Mouse (Mus musculus): ENCODE results near the gene Spata9.
A peak's percentile ranks its signal among the peaks of the same experiment; 100 is the strongest.

Spata9 gene

DNA sequence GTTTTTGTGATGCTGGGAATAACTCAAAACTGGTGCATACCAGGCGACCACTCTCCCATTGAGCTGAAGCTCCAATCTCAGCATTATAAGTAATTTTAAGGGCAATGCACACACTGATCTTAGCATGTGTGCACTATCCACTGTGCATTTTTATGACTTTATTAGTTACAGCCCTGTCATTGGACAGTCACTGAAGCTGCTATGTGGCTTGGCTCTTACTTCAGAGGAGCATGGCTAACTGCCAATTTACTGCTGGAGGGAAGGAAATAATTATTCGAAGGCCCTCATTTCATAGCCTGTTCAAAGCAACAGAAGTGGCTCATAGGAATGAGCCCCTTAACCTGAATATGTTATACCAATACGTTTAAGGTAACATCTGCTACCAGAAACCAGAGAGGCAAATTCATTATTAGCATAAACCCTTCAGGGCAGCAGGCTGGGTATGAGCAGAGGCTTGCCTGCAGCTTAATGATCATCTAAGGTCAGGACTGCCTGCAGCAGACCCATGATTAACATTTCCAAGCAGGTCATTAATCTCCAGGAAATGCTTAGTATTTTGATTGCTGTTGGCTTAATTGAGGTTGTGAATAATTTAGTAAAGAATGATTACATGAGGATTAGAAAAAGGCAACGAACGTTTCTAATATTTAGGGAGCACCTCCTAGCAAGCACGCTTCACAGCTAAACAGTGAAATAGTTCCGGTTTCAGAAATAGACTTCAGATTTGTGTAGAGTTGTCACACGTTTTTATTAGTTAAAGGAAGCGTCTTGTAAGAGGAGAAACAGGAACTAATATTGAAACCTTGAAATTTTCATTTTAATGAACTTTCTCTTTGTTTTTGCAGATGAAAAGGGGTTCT, 25.4 kb downstream of the Spata9 start:
- no peak for DNase-seq

DNA sequence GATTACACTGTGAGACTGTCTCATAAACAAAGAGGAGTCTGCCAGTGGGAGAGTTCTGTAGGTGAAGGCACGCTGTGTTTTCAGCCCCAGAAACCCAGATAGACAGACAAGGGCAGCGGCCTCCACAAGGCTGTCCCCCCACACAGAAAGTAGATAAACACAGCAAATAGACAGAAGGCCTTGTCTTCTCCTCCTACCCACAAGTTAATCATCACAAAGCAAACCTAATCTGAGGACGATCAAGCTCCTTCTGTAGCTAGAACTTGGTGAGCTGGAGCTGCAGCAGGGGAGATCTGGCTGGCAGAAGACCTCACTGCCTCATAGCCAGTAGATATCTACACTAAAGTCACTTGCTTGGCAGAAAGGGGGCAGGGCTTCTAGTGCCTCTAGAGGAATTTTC, 36.3 kb downstream of the Spata9 start:
- no peak for DNase-seq

- DNase-seq: no peak
These were observed 47.6 kb downstream of the Spata9 start for GRCm38 (mm10) chr13:76014511-76014910.

- DNase-seq: no peak
These were observed 50.5 kb downstream of the Spata9 start for GRCm38 (mm10) chr13:76017465-76017864.

- peak; percentile 96 for DNase-seq
These were observed 51.3 kb downstream of the Spata9 start, which contains the start of gene Rfesd for GRCm38 (mm10) chr13:76017974-76018843. Gene Rfesd, minus strand, starts transcription at chr13:76018719.

DNA sequence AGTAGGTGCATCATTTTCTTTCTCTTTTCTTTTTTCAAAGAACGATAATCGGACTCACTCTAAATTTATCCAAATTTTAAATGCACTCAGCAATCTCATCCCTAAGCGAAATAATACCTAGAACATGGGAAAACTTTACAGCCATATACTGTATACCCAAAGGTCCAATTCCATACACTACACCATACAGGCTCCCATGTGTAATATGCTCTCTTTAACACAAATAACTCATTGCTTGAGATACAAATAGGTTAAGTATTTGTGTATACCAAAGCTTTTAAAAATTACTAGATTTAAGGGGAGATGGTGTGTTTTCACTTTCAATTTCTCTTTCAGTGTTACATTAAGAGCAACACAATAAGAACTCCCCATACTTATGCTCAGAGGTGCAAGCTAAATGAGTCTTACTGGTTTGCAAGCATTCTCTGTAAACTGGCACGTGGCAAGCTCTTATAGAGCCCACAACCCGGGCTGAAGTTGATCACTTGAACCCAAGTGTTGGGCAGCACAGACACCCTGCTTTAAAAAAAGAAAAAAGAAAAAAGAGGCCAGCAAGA, 52.0 kb downstream of the Spata9 start:
- DNase-seq: no peak

DNA sequence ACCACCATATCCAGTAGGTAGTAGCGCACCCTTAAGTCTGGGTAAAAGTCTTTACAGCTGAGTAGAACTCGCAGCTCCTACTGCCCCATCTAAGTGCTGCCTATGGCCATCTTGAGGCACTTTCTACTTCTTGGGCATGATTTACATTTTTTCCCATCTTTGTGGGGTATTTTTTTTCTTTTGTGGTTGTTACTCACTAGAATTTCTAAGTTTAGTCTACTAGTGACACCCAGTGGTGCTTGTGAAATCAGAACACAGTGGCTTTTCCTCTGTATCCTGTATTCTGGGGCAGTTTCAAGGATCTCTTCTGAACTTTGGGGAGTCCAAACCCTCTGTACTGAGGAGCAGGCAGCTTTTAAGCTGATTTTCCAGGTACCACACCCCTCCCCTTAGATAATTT, 54.8 kb downstream of the Spata9 start:
- DNase-seq: no peak

GRCm38 (mm10) chr13:76024588-76024987, 57.6 kb downstream of the Spata9 start:
- no peak for DNase-seq

- DNase-seq: no peak
These were observed 75.5 kb downstream of the Spata9 start for GRCm38 (mm10) chr13:76042455-76042854.

- DNase-seq: no peak
These were observed 78.0 kb downstream of the Spata9 start for GRCm38 (mm10) chr13:76044971-76045370.

Measured in cerebellum, adult 9-10 months (tissue).